Mouse (Mus musculus): ENCODE measurements around the gene Fam111a. TPM values are rescaled to one million over a fixed set of nuclear protein-coding genes. Genes with fewer than 3 reads are reported as not detected.
A peak's percentile ranks its signal among the peaks of the same experiment; 100 is the strongest.

The Fam111a gene
- polyA plus RNA-seq, 1 experiment from 2014 or later = 16.2 TPM

GRCm38 (mm10) chr19:12596290-12597072 is 50.9 kb downstream of the Fam111a start:
- Histone ChIP-seq H3K27me3 (ENCODE audit: control insufficient read depth, insufficient read depth, low read length) (no peaks in the 10 kb centered on the region; the same call in 1 of the 2 replicates), H3K4me1 (ENCODE audit: control insufficient read depth in 2 of 2, insufficient read depth in 2 of 2, low read length in 2 of 2) (peaks cover 0 to 5% of the 10 kb centered on the region in 2 experiments; a peak in 1 of 4 replicates), H3K36me3 (ENCODE audit: control insufficient read depth, insufficient read depth, low read length) (no peaks in the 10 kb centered on the region), H3K4me2 (ENCODE audit: low read length) (peak overlapping the region; percentile 100), H3K9me3 (ENCODE audit: control insufficient read depth, low read length) (no peaks in the 10 kb centered on the region), H3K4me3 (ENCODE audit: control insufficient read depth in 1 of 2, insufficient read depth in 1 of 2, low read depth in 1 of 2, low read length in 2 of 2) (peak overlapping the region; percentile 55 to 66), H3K27ac (replicated peaks in 1 of 2; ENCODE audit: control insufficient read depth in 1 of 2, insufficient read depth in 1 of 2, low read depth in 2 of 2, low read length in 2 of 2) (no peak overlapping the region), H3K9ac (ENCODE audit: low read length) (peak overlapping the region; percentile 75)
- ATAC-seq (ENCODE audit: insufficient number of reproducible peaks, insufficient read depth, low FRiP score, low read depth) = peak; percentile 32; the same call in 1 of the 2 replicates
- WGBS = 17% methylated on average over 23 of the region's 23 CpGs

DNA sequence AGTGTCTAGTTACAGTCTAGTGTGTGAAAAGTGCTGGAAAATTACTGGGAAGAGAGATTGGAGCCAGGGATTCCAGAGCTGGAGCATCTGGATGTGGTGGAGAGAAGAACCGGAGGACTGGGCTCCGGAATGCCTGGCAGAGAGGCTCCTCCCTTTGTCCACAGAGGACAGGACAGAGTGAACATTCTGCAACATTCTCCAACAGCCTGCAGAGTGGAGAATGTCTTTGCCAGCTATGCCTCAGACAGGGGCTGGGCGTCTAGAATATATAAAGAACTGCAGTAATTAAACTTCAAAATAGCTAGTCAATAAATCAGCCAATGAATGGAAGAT is 51.5 kb downstream of the Fam111a start:
- ATAC-seq (ENCODE audit: insufficient number of reproducible peaks, insufficient read depth, low FRiP score, low read depth) = no peak
- Histone ChIP-seq H3K9me3 (ENCODE audit: control insufficient read depth, low read length) (no peaks in the 10 kb centered on the region), H3K27me3 (ENCODE audit: control insufficient read depth, insufficient read depth, low read length) (no peaks in the 10 kb centered on the region; the same call in 1 of the 2 replicates), H3K36me3 (ENCODE audit: control insufficient read depth, insufficient read depth, low read length) (no peaks in the 10 kb centered on the region), H3K4me1 (ENCODE audit: control insufficient read depth in 2 of 2, insufficient read depth in 2 of 2, low read length in 2 of 2) (peaks cover 0 to 5% of the 10 kb centered on the region in 2 experiments; a peak in 1 of 4 replicates), H3K4me3 (ENCODE audit: control insufficient read depth in 1 of 2, insufficient read depth in 1 of 2, low read depth in 1 of 2, low read length in 2 of 2) (no peak overlapping the region), H3K4me2 (ENCODE audit: low read length) (0 out of 2 replicates have a peak overlapping the region, but pooled peaks have one; percentile 100), H3K9ac (ENCODE audit: low read length) (no peak overlapping the region), H3K27ac (replicated peaks in 1 of 2; ENCODE audit: control insufficient read depth in 1 of 2, insufficient read depth in 1 of 2, low read depth in 2 of 2, low read length in 2 of 2) (no peak overlapping the region)
- WGBS = 45% methylated on average over 3 of the region's 3 CpGs

- 58% methylated on average over 3 of the region's 3 CpGs for WGBS
- H3K4me2 ChIP-seq (ENCODE audit: low read length) = no peak overlapping the region
- no peak overlapping the region for H3K9ac ChIP-seq (ENCODE audit: low read length)
- no peak for ATAC-seq (ENCODE audit: insufficient number of reproducible peaks, insufficient read depth, low FRiP score, low read depth)
- H3K9me3 ChIP-seq (ENCODE audit: control insufficient read depth, low read length) = no peaks in the 10 kb centered on the region
- H3K27me3 ChIP-seq (ENCODE audit: control insufficient read depth, insufficient read depth, low read length) = no peaks in the 10 kb centered on the region; the same call in 1 of the 2 replicates
- H3K36me3 ChIP-seq (ENCODE audit: control insufficient read depth, insufficient read depth, low read length) = no peaks in the 10 kb centered on the region
- H3K4me1 ChIP-seq (ENCODE audit: control insufficient read depth in 2 of 2, insufficient read depth in 2 of 2, low read length in 2 of 2) = peaks cover 0 to 5% of the 10 kb centered on the region in 2 experiments; a peak in 1 of 4 replicates
- no peak overlapping the region for H3K27ac ChIP-seq (replicated peaks in 1 of 2; ENCODE audit: control insufficient read depth in 1 of 2, insufficient read depth in 1 of 2, low read depth in 2 of 2, low read length in 2 of 2)
- H3K4me3 ChIP-seq (ENCODE audit: control insufficient read depth in 1 of 2, insufficient read depth in 1 of 2, low read depth in 1 of 2, low read length in 2 of 2) = no peak overlapping the region
Observed at GRCm38 (mm10) chr19:12598674-12599073, 53.1 kb downstream of the Fam111a start.

DNA sequence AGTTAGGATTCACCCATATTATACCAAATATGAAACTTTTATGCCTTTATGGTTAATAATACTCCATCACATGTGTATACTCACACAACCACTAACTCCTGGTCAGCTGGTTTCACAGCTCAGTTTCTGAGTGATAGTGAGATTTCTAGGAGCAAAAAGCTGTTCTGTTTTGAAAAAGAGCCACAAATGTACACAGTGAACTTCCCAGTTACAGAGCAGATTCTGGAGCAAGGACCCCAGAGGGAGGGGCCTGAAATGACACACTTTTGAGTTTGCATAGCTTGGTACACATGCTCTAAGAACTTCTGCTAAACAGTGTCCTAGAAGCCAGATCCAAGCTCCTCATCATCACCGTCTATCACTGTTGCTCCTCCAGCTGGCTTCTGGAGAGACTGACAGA is 54.1 kb downstream of the Fam111a start, which contains the start of gene Gm4952:
Gm4952 (plus strand) TSS at position 301 of the 400 bp plus-strand sequence.
- H3K4me3 ChIP-seq (ENCODE audit: control insufficient read depth in 1 of 2, insufficient read depth in 1 of 2, low read depth in 1 of 2, low read length in 2 of 2) = no peak within 1 kb of the TSS
- 47% methylated on average over 1 of the region's 1 CpGs for WGBS
- H3K27ac ChIP-seq (replicated peaks in 1 of 2; ENCODE audit: control insufficient read depth in 1 of 2, insufficient read depth in 1 of 2, low read depth in 2 of 2, low read length in 2 of 2) = no peak within 1 kb of the TSS
- H3K9me3 ChIP-seq (ENCODE audit: control insufficient read depth, low read length) = no peaks in the 10 kb centered on the region
- H3K36me3 ChIP-seq (ENCODE audit: control insufficient read depth, insufficient read depth, low read length) = no peaks in the 10 kb centered on the region
- no peaks in the 10 kb centered on the region; the same call in 1 of the 2 replicates for H3K27me3 ChIP-seq (ENCODE audit: control insufficient read depth, insufficient read depth, low read length)
- H3K4me2 ChIP-seq (ENCODE audit: low read length) = no peak within 1 kb of the TSS
- H3K9ac ChIP-seq (ENCODE audit: low read length) = no peak within 1 kb of the TSS
- ATAC-seq (ENCODE audit: insufficient number of reproducible peaks, insufficient read depth, low FRiP score, low read depth) = no peak
- peaks cover 0 to 5% of the 10 kb centered on the region in 2 experiments; a peak in 1 of 4 replicates for H3K4me1 ChIP-seq (ENCODE audit: control insufficient read depth in 2 of 2, insufficient read depth in 2 of 2, low read length in 2 of 2)

DNA sequence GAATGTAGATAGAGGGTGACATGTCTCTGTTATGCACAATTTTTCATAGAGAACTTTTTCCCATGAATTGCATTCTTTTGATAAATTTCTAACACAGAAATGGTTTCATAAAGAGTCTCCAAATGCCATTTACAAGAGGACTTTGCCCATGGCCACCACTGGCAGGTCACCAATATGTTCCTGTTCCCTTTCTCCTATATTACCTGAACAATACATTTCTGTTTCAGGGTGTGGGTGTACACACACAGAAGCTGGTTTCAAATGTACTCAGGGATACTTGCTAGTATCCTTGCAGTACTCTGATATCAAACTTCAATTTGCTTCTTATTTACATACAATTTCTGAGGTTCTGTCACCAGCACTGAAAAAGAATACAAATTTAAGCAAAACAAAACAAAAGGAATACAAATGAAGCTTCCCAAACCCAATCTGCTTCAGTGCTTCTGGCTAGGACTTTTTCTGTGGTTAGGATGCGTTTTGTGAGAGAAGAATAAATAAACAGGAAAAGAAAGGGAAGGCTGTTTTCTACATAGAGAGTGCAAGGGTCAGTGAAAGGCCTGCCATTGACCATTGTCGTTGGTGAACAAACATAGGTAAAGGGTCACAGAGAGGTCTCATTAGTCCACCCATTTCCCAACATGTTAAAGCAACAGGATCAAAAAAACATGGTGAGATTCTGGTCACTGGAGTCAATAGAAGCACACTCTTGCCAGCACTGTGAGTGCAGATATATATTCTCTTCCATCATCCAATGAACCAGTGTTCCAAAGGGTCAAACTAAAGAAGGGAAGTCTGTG is 55.3 kb downstream of the Fam111a start:
- 40% methylated on average over 2 of the region's 2 CpGs for WGBS
- no peak overlapping the region for H3K4me3 ChIP-seq (ENCODE audit: control insufficient read depth in 1 of 2, insufficient read depth in 1 of 2, low read depth in 1 of 2, low read length in 2 of 2)
- no peaks in the 10 kb centered on the region for H3K36me3 ChIP-seq (ENCODE audit: control insufficient read depth, insufficient read depth, low read length)
- H3K9ac ChIP-seq (ENCODE audit: low read length) = no peak overlapping the region
- H3K27ac ChIP-seq (replicated peaks in 1 of 2; ENCODE audit: control insufficient read depth in 1 of 2, insufficient read depth in 1 of 2, low read depth in 2 of 2, low read length in 2 of 2) = no peak overlapping the region
- no peaks in the 10 kb centered on the region for H3K9me3 ChIP-seq (ENCODE audit: control insufficient read depth, low read length)
- peaks cover 0 to 5% of the 10 kb centered on the region in 2 experiments; a peak in 1 of 4 replicates for H3K4me1 ChIP-seq (ENCODE audit: control insufficient read depth in 2 of 2, insufficient read depth in 2 of 2, low read length in 2 of 2)
- H3K27me3 ChIP-seq (ENCODE audit: control insufficient read depth, insufficient read depth, low read length) = no peaks in the 10 kb centered on the region; the same call in 1 of the 2 replicates
- no peak for ATAC-seq (ENCODE audit: insufficient number of reproducible peaks, insufficient read depth, low FRiP score, low read depth)
- H3K4me2 ChIP-seq (ENCODE audit: low read length) = no peak overlapping the region

DNA sequence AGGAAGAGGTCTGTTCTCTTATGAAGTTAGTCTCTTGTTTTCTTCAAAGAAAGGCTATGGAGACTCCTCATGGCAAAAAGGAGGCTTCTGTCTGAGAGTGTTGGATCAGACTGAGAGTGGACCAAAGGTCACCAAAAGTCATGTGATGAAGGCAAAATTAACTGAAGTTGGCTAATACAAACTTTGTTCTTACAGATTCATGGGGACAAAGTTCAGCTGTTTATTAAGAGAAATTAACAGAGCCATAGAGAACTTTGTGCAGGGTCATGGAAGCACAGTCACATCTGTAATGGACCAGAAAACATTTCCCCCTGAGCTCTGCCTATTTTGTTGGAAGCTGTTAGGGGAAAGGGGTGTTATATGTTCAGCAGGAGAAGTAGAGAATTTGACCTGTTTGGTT is 62.8 kb downstream of the Fam111a start:
- no peak for ATAC-seq (ENCODE audit: insufficient number of reproducible peaks, insufficient read depth, low FRiP score, low read depth)
- Histone ChIP-seq H3K27me3 (ENCODE audit: control insufficient read depth, insufficient read depth, low read length) (no peaks in the 10 kb centered on the region), H3K4me2 (ENCODE audit: low read length) (no peak overlapping the region), H3K27ac (replicated peaks in 1 of 2; ENCODE audit: control insufficient read depth in 1 of 2, insufficient read depth in 1 of 2, low read depth in 2 of 2, low read length in 2 of 2) (no peak overlapping the region), H3K4me1 (ENCODE audit: control insufficient read depth in 2 of 2, insufficient read depth in 2 of 2, low read length in 2 of 2) (no peaks in the 10 kb centered on the region), H3K36me3 (ENCODE audit: control insufficient read depth, insufficient read depth, low read length) (no peaks in the 10 kb centered on the region), H3K9me3 (ENCODE audit: control insufficient read depth, low read length) (no peaks in the 10 kb centered on the region), H3K9ac (ENCODE audit: low read length) (no peak overlapping the region), H3K4me3 (ENCODE audit: control insufficient read depth in 1 of 2, insufficient read depth in 1 of 2, low read depth in 1 of 2, low read length in 2 of 2) (no peak overlapping the region)

DNA sequence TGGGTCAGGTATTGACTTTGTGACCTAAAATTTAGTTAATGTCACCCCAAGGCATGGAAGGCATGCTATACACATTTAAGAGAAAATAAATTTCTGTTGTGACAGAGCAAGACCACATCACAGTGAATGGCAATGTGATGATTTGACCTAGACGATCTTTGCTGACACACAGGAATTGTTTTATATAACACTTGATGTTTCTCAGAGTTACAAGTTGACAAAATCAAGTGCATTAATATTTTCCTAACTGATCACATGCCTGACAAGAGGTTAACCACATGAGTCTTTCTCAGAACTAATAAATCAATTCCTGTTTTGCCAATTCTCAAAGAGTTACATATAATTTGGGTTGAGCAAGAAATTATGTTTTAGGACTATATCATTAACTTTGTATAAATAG is 68.1 kb downstream of the Fam111a start:
- no peak overlapping the region for H3K4me2 ChIP-seq (ENCODE audit: low read length)
- H3K27me3 ChIP-seq (ENCODE audit: control insufficient read depth, insufficient read depth, low read length) = no peaks in the 10 kb centered on the region

More for the DNA sequence above, 68.1 kb downstream of the Fam111a start:
- 54% methylated on average over 1 of the region's 1 CpGs for WGBS
- Histone ChIP-seq H3K36me3 (ENCODE audit: control insufficient read depth, insufficient read depth, low read length) (no peaks in the 10 kb centered on the region), H3K4me1 (ENCODE audit: control insufficient read depth in 2 of 2, insufficient read depth in 2 of 2, low read length in 2 of 2) (no peaks in the 10 kb centered on the region), H3K4me3 (ENCODE audit: control insufficient read depth in 1 of 2, insufficient read depth in 1 of 2, low read depth in 1 of 2, low read length in 2 of 2) (no peak overlapping the region), H3K27ac (replicated peaks in 1 of 2; ENCODE audit: control insufficient read depth in 1 of 2, insufficient read depth in 1 of 2, low read depth in 2 of 2, low read length in 2 of 2) (no peak overlapping the region), H3K9ac (ENCODE audit: low read length) (no peak overlapping the region), H3K9me3 (ENCODE audit: control insufficient read depth, low read length) (no peaks in the 10 kb centered on the region)
- no peak for ATAC-seq (ENCODE audit: insufficient number of reproducible peaks, insufficient read depth, low FRiP score, low read depth)
